Mouse (Mus musculus) monocyte, adult 2 months (primary cell): ENCODE measurements around the gene Runx1.
A peak's percentile ranks its signal among the peaks of the same experiment; 100 is the strongest.

ENCODE experiments used
- DNase-seq, 2 experiments: peaks; one replicate each; pipeline ENCODE4 v3.0.0; 2022; ENCODE audit warnings: low spot score in 2 of 2, low read depth in 1 of 2

Gene Runx1

GRCm38 (mm10) chr16:92705564-92706458 is 120.1 kb downstream of the Runx1 start:
- DNase-seq: no peak

GRCm38 (mm10) chr16:92703850-92704249 is 122.1 kb downstream of the Runx1 start:
- DNase-seq: no peak

GRCm38 (mm10) chr16:92699531-92700397 is 126.2 kb downstream of the Runx1 start:
- no peak for DNase-seq

- DNase-seq: peak; percentile 77 to 81
Measured at GRCm38 (mm10) chr16:92698612-92698998, 127.3 kb downstream of the Runx1 start.

GRCm38 (mm10) chr16:92697737-92698611 is 128.0 kb downstream of the Runx1 start:
- DNase-seq: no peak

- DNase-seq: peak; percentile 52 to 57
Measured at GRCm38 (mm10) chr16:92697227-92697736, 128.7 kb downstream of the Runx1 start.

- peak in 1 of 2 experiments; percentile 47 for DNase-seq
Measured at GRCm38 (mm10) chr16:92696411-92697015, 129.4 kb downstream of the Runx1 start.

GRCm38 (mm10) chr16:92695981-92696380 is 130.0 kb downstream of the Runx1 start:
- DNase-seq: no peak

GRCm38 (mm10) chr16:92695200-92695921 is 130.6 kb downstream of the Runx1 start:
- no peak for DNase-seq

- DNase-seq: no peak
Measured at GRCm38 (mm10) chr16:92694496-92695106, 131.3 kb downstream of the Runx1 start.

- DNase-seq: no peak
Measured at GRCm38 (mm10) chr16:92690759-92691158, 135.2 kb downstream of the Runx1 start.

GRCm38 (mm10) chr16:92688941-92689340 is 137.0 kb downstream of the Runx1 start:
- DNase-seq: no peak

GRCm38 (mm10) chr16:92686978-92687377 is 139.0 kb downstream of the Runx1 start:
- no peak for DNase-seq

- DNase-seq: no peak
Measured at GRCm38 (mm10) chr16:92685766-92686315, 140.1 kb downstream of the Runx1 start.

- no peak for DNase-seq
Measured at GRCm38 (mm10) chr16:92684423-92685211, 141.3 kb downstream of the Runx1 start.

GRCm38 (mm10) chr16:92676630-92677029 is 149.3 kb downstream of the Runx1 start:
- DNase-seq: no peak

GRCm38 (mm10) chr16:92675677-92676076 is 150.3 kb downstream of the Runx1 start:
- peak; percentile 42 to 45 for DNase-seq

- DNase-seq: no peak
Measured at GRCm38 (mm10) chr16:92674916-92675450, 151.0 kb downstream of the Runx1 start.
